Mouse (Mus musculus): ENCODE data around the gene Olfr548-ps1. TPM values are rescaled to one million over a fixed set of nuclear protein-coding genes. Genes with fewer than 3 reads are reported as not detected.

The Olfr548-ps1 gene
- polyA plus RNA-seq, 1 experiment from 2014 or later = not detected

DNA sequence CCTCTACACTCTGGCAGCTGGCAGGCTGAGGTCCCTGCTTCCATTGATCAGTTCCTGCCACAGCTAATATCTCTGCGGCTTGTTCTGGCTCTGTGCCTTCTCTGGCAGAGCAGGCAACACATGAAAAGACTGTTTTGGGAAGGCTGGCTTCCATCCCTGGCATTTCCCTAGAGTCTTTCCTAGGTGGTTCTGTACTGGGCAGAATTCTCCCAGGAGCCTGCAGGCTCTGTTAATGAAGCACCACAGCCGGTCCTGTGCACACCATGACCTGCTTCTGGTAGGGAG, 23.7 kb upstream of the Olfr548-ps1 start:
- peaks cover 18% of the 10 kb centered on the region for H3K4me1 ChIP-seq (replicated peaks)
- H3K9me3 ChIP-seq = no peaks in the 10 kb centered on the region
- 54% methylated on average over 2 of the region's 2 CpGs for WGBS
- H3K9ac ChIP-seq = no peak overlapping the region
- no peaks in the 10 kb centered on the region for H3K36me3 ChIP-seq
- H3K27ac ChIP-seq (replicated peaks) = no peak overlapping the region
- no peak overlapping the region for H3K4me3 ChIP-seq
- ATAC-seq (ENCODE audit: low FRiP score, low read depth) = no peak
- peaks cover 7% of the 10 kb centered on the region; the same call in 1 of the 2 replicates for H3K27me3 ChIP-seq
- H3K4me2 ChIP-seq = no peak overlapping the region

GRCm38 (mm10) chr7:102529052-102529451, 11.6 kb upstream of the Olfr548-ps1 start:
- no peak overlapping the region for H3K4me2 ChIP-seq
- ATAC-seq (ENCODE audit: low FRiP score, low read depth) = no peak
- H3K4me1 ChIP-seq (replicated peaks) = no peaks in the 10 kb centered on the region
- WGBS = 77% methylated on average over 1 of the region's 1 CpGs
- H3K4me3 ChIP-seq = no peak overlapping the region
- H3K27me3 ChIP-seq = no peaks in the 10 kb centered on the region
- H3K27ac ChIP-seq (replicated peaks) = no peak overlapping the region
- no peaks in the 10 kb centered on the region for H3K36me3 ChIP-seq
- no peaks in the 10 kb centered on the region for H3K9me3 ChIP-seq
- no peak overlapping the region for H3K9ac ChIP-seq

GRCm38 (mm10) chr7:102534449-102534848, 6.2 kb upstream of the Olfr548-ps1 start, which contains the start of gene Olfr547:
TSS of gene Olfr547 (plus strand) at chr7:102534749.
- Histone ChIP-seq H3K27ac (replicated peaks) (no peak within 1 kb of the TSS), H3K4me1 (replicated peaks) (no peaks in the 10 kb centered on the region)
- no peak for ATAC-seq (ENCODE audit: low FRiP score, low read depth)

GRCm38 (mm10) chr7:102541251-102541650, 555 bp downstream of the Olfr548-ps1 start:
- Histone ChIP-seq H3K4me1 (replicated peaks) (no peaks in the 10 kb centered on the region), H3K4me2 (no peak overlapping the region), H3K4me3 (no peak overlapping the region), H3K27me3 (no peaks in the 10 kb centered on the region), H3K9me3 (no peaks in the 10 kb centered on the region), H3K36me3 (no peaks in the 10 kb centered on the region), H3K9ac (no peak overlapping the region), H3K27ac (replicated peaks) (no peak overlapping the region)
- 69% methylated on average over 3 of the region's 3 CpGs for WGBS
- ATAC-seq (ENCODE audit: low FRiP score, low read depth) = no peak

More at GRCm38 (mm10) chr7:102534449-102534848, 6.2 kb upstream of the Olfr548-ps1 start, which contains the start of gene Olfr547:
- no peak within 1 kb of the TSS for H3K4me2 ChIP-seq
- no peaks in the 10 kb centered on the region for H3K27me3 ChIP-seq
- WGBS = 79% methylated on average over 1 of the region's 1 CpGs
- H3K9ac ChIP-seq = no peak within 1 kb of the TSS
- H3K4me3 ChIP-seq = no peak within 1 kb of the TSS
- H3K9me3 ChIP-seq = no peaks in the 10 kb centered on the region
- H3K36me3 ChIP-seq = no peaks in the 10 kb centered on the region

GRCm38 (mm10) chr7:102549570-102549969, 8.9 kb downstream of the Olfr548-ps1 start, which contains the start of gene Olfr549:
TSS of gene Olfr549 (plus strand) at chr7:102549870.
- H3K4me1 ChIP-seq (replicated peaks) = no peaks in the 10 kb centered on the region
- H3K9me3 ChIP-seq = no peaks in the 10 kb centered on the region
- WGBS = 91% methylated on average over 3 of the region's 3 CpGs
- ATAC-seq (ENCODE audit: low FRiP score, low read depth) = no peak
- no peak within 1 kb of the TSS for H3K4me3 ChIP-seq
- H3K9ac ChIP-seq = no peak within 1 kb of the TSS
- no peak within 1 kb of the TSS for H3K27ac ChIP-seq (replicated peaks)
- H3K27me3 ChIP-seq = no peaks in the 10 kb centered on the region
- no peaks in the 10 kb centered on the region for H3K36me3 ChIP-seq
- no peak within 1 kb of the TSS for H3K4me2 ChIP-seq

DNA sequence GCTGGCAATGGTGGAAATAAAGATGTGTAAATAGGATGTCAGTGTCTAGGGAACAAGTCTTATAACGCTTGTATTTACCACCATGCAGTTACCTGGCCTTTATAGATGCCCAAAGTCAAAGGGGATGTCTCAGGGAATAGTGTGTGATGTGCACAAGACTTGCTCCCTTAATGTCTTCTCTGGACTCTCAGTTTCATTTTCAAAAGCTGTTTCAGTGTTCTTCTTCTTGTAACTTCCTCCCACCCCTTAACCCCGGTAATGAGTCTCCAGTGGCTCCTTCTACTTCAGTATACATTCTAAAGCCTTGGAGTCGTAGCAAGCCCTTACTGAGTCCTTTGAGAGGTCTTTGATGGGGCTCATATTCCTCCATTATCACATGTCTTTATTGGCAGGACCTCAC, 12.6 kb downstream of the Olfr548-ps1 start:
- H3K9me3 ChIP-seq = no peaks in the 10 kb centered on the region
- no peaks in the 10 kb centered on the region for H3K36me3 ChIP-seq
- H3K4me2 ChIP-seq = no peak overlapping the region
- H3K27me3 ChIP-seq = no peaks in the 10 kb centered on the region
- H3K4me1 ChIP-seq (replicated peaks) = no peaks in the 10 kb centered on the region
- 85% methylated on average over 3 of the region's 3 CpGs for WGBS
- ATAC-seq (ENCODE audit: low FRiP score, low read depth) = no peak
- no peak overlapping the region for H3K4me3 ChIP-seq
- H3K27ac ChIP-seq (replicated peaks) = no peak overlapping the region
- no peak overlapping the region for H3K9ac ChIP-seq

DNA sequence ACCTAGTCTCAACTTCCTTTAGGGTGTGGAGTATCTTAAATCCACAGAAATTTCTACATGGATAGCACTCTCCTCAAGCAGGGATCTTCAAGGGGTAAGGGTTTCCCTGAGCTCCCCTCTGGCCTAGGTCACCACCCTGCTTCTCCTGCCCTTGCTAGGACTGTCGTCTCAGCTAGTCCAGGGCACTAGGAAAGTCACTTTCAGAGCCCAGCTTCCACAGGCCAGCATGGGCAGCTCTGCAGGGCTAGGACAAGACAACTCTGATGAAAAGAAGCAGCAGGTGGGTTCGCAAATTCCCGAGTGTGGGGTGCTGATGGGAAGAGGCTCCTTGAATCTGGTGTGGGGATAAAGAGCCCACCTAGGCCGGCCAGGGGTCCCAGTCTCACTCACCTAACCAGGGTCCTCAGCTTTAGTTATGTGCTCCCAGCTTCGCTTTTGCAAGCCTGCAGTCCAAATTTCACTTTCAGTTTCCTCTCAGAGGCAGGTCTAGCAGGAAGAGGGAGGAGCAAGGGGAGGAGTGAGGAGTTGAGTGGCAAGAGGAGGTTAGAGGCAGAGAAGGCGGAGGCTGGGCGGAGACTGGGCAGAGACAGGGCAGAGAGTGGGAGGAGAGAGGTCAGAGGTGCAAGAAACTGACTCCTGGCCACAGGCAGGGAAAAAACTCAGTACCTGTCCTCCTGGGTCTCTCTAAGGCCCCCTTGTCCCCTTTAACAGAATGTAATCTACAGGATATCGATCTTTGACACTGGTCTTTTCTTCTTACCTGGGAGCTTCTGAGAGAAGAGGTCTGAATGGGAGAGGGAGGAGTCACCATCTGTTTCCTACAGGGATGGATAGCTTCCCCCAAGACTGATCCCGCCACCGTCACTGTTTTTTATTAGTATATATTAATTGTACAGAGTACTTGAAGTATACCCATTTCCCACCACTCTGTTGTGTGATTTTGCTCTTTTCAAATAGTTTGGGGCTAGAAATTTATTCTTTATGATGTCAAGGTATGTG, 24.6 kb downstream of the Olfr548-ps1 start, which contains the start of gene Trim21:
Gene Trim21 (minus strand): TSS at position 488 of the 999 bp plus-strand sequence.
- 21% methylated on average over 10 of the region's 10 CpGs for whole genome bisulfite sequencing

DNA sequence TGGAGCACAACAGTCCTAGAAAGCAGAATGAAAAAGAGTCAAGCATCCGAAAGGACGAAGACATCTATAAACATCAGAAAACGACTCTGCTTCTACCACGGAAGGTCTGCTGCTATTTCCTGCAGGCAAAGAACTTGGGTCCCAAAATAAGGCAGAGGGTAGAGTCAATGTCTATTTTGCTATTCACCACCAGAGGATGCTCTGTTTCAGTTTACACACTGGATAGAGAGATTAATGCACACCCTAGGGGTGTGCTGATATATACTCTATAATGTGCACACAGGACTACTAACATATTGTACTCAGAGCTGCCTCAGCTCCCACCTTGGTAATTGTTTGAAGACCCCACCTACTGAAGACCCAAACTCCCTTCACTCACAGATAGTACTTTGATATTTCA, 25.5 kb downstream of the Olfr548-ps1 start:
- ATAC-seq (ENCODE audit: low FRiP score, low read depth) = no peak
- no peaks in the 10 kb centered on the region for H3K36me3 ChIP-seq
- no peaks in the 10 kb centered on the region for H3K4me1 ChIP-seq (replicated peaks)
- H3K4me3 ChIP-seq = no peak overlapping the region
- no peak overlapping the region for H3K4me2 ChIP-seq
- no peak overlapping the region for H3K27ac ChIP-seq (replicated peaks)
- no peak overlapping the region for H3K9ac ChIP-seq
- no peaks in the 10 kb centered on the region for H3K9me3 ChIP-seq
- 92% methylated on average over 4 of the region's 4 CpGs for WGBS
- H3K27me3 ChIP-seq = no peaks in the 10 kb centered on the region

More for the DNA sequence above, 24.6 kb downstream of the Olfr548-ps1 start, which contains the start of gene Trim21:
- Histone ChIP-seq H3K9ac (peak within 1 kb of the TSS; percentile 14; the same call in 1 of the 2 replicates), H3K36me3 (no peaks in the 10 kb centered on the region), H3K27ac (replicated peaks) (no peak within 1 kb of the TSS), H3K4me2 (peak within 1 kb of the TSS; percentile 37), H3K4me1 (replicated peaks) (no peaks in the 10 kb centered on the region), H3K4me3 (peak within 1 kb of the TSS; percentile 30), H3K9me3 (no peaks in the 10 kb centered on the region), H3K27me3 (no peaks in the 10 kb centered on the region)
- peak; percentile 79; the same call in 1 of the 2 replicates for ATAC-seq (ENCODE audit: low FRiP score, low read depth)

GRCm38 (mm10) chr7:102571142-102571541, 30.4 kb downstream of the Olfr548-ps1 start, which contains the start of gene Olfr550:
TSS of gene Olfr550 (plus strand) at chr7:102571442.
- no peak within 1 kb of the TSS for H3K27ac ChIP-seq (replicated peaks)
- WGBS = 94% methylated on average over 8 of the region's 8 CpGs
- no peaks in the 10 kb centered on the region for H3K4me1 ChIP-seq (replicated peaks)
- H3K4me2 ChIP-seq = no peak within 1 kb of the TSS
- no peak for ATAC-seq (ENCODE audit: low FRiP score, low read depth)
- no peak within 1 kb of the TSS for H3K9ac ChIP-seq
- no peaks in the 10 kb centered on the region for H3K27me3 ChIP-seq
- H3K9me3 ChIP-seq = no peaks in the 10 kb centered on the region
- H3K36me3 ChIP-seq = no peaks in the 10 kb centered on the region
- no peak within 1 kb of the TSS for H3K4me3 ChIP-seq

DNA sequence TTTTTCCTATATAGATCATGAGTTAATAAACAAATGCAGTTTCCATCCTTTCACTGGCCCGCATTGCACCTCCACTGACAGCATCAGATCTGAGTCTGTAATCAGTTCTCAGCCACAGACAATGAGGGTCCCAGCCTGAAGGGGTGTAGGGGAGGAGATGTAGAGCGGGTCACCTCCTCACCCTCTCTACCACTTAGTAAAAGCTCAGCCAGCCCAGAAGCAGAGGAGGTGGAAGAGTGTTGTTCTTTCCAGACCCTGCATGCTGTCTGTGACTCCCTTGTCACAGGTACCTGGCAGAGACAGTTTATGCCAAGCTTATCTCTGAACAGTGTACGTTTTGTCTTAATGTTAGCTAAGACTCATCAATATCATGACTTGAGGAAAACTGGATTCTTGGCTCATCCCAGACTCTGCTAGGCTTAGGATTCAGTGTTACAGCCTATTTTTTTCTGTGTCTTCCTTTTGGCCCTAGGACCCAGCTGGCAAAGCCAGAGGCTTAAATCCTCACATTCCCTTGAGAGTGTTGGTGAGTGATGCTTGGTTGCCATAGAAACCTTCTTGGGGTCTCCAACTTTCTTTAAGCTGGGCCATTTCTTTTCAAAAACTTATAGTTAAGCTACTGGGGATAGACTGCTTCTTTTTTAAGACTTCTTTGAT, 32.6 kb downstream of the Olfr548-ps1 start:
- Histone ChIP-seq H3K27ac (replicated peaks) (no peak overlapping the region), H3K36me3 (no peaks in the 10 kb centered on the region), H3K9me3 (no peaks in the 10 kb centered on the region), H3K4me1 (replicated peaks) (no peaks in the 10 kb centered on the region), H3K4me3 (no peak overlapping the region), H3K4me2 (no peak overlapping the region), H3K27me3 (no peaks in the 10 kb centered on the region), H3K9ac (no peak overlapping the region)
- WGBS = 70% methylated on average over 3 of the region's 3 CpGs
- ATAC-seq (ENCODE audit: low FRiP score, low read depth) = no peak

GRCm38 (mm10) chr7:102575998-102576397, 35.3 kb downstream of the Olfr548-ps1 start:
- Histone ChIP-seq H3K4me3 (no peak overlapping the region), H3K9me3 (no peaks in the 10 kb centered on the region), H3K4me2 (no peak overlapping the region), H3K36me3 (no peaks in the 10 kb centered on the region), H3K4me1 (replicated peaks) (no peaks in the 10 kb centered on the region), H3K27me3 (no peaks in the 10 kb centered on the region), H3K27ac (replicated peaks) (no peak overlapping the region), H3K9ac (no peak overlapping the region)
- no peak for ATAC-seq (ENCODE audit: low FRiP score, low read depth)
- WGBS = 77% methylated on average over 6 of the region's 6 CpGs

DNA sequence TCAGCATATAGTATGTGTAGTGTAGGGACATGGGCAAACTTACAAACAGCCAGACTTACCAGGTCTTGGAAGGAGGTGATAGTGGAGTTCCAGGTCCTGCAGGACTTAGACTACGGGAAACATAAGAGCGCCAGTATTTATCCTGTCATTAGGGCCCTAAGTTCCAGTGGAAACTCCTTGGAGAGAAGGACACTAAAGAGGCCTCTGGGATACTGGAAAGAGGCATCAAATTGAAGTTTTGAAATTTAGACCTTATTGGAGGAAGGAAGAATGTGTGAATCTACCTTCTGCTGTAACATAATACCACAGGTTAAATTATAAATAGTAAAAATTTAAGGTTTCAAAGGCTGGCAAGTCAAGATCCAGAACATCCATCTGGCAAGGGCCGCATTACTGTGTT, 51.1 kb downstream of the Olfr548-ps1 start, which contains the start of gene Olfr551:
Gene Olfr551 (minus strand): TSS at position 101 of the 400 bp plus-strand sequence.
- Histone ChIP-seq H3K9me3 (no peaks in the 10 kb centered on the region), H3K27me3 (no peaks in the 10 kb centered on the region), H3K4me3 (no peak within 1 kb of the TSS), H3K4me2 (no peak within 1 kb of the TSS), H3K36me3 (no peaks in the 10 kb centered on the region), H3K9ac (no peak within 1 kb of the TSS), H3K27ac (replicated peaks) (no peak within 1 kb of the TSS), H3K4me1 (replicated peaks) (no peaks in the 10 kb centered on the region)
- ATAC-seq (ENCODE audit: low FRiP score, low read depth) = no peak
- 95% methylated on average over 3 of the region's 3 CpGs for WGBS

Data from hindbrain, embryonic 15.5 days (tissue).